Mouse (Mus musculus): ENCODE measurements around the gene Cd19. TPM values are rescaled to one million over a fixed set of nuclear protein-coding genes. Genes with fewer than 3 reads are reported as not detected.
"Not testable (repeated sequence)": the region's sequence is repeated elsewhere in the genome, so short reads cannot be mapped to it uniquely, and the experiment has no call there.

Cd19 gene
- polyA plus RNA-seq, 2 experiments, result 0.18 to 0.19 TPM

DNA sequence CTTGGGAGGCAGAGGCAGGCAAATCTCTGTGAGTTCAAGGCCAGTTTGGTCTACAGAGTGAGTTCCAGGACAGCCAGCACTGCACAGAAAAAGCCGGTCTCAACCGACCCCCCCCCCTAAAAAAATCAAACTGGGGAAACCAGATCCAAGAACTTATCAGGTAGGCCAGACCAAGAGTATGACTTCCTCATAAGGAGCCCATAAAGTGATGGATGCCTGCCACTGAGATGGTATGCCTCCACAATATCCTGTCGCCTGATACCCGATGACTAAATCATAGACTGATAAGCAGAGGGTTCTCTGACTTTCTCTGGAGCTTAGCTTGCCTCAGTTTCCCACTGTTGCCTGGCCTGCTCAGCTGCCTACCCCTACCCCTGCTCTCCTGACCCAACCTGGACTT, 16.9 kb downstream of the Cd19 start:
- no peak overlapping the region for H3K4me3 ChIP-seq (replicated peaks; ENCODE audit: low read length)

DNA sequence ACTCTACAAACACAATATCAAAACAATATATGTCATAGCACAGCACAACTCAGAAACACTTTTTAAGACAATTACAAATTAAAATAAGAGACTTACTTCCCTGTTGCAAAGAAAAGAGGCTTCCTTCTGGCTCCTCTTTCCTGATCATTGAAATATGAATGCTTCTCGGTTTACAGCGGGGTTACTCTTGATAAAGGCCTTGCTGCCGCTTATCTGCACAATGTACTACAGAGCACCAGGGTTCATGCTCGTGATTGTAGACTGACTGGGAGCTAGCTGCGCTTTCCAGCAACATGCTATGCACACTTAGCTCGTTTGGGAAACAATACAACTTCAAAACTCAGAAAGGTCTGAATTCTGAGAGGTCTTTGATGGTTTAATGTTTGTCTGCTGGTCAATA, 17.5 kb downstream of the Cd19 start:
- H3K9me3 ChIP-seq (ENCODE audit: control insufficient read depth, low read length), result no peaks in the 10 kb centered on the region
- no peaks in the 10 kb centered on the region for H3K36me3 ChIP-seq (ENCODE audit: control insufficient read depth, insufficient read depth, low read length)
- no peak for DNase-seq (ENCODE audit: low spot score)
- H3K4me2 ChIP-seq (replicated peaks; ENCODE audit: low read depth, low read length, severe bottlenecking), result peak overlapping the region; percentile 24; the same call in 1 of the 2 replicates
- H3K9ac ChIP-seq (ENCODE audit: low read depth, low read length, severe bottlenecking), result no peak overlapping the region
- peaks cover 3% of the 10 kb centered on the region; the same call in 1 of the 2 replicates for H3K4me1 ChIP-seq (ENCODE audit: control insufficient read depth, insufficient read depth, low read length)
- H3K27me3 ChIP-seq (ENCODE audit: control insufficient read depth, insufficient read depth, low read length), result no peaks in the 10 kb centered on the region
- peak overlapping the region; percentile 92; the same call in 1 of the 2 replicates for H3K4me3 ChIP-seq (replicated peaks; ENCODE audit: low read length)
- H3K27ac ChIP-seq (replicated peaks; ENCODE audit: low read depth, low read length), result no peak overlapping the region; the same call in 1 of the 2 replicates
- no peak for ATAC-seq (ENCODE audit: low FRiP score, low read depth)
- no peak for TF ChIP-seq POLR2A (IDR thresholded peaks at IDR 0.05; ENCODE audit: borderline replicate concordance, extremely low read depth, insufficient read depth, insufficient read length)
- 57% methylated on average over 6 of the region's 6 CpGs for WGBS

More for the DNA sequence above, 16.9 kb downstream of the Cd19 start:
- ATAC-seq (ENCODE audit: low FRiP score, low read depth) (no peak), DNase-seq (ENCODE audit: low spot score) (no peak)
- no peak overlapping the region for H3K9ac ChIP-seq (ENCODE audit: low read depth, low read length, severe bottlenecking)
- 80% methylated on average over 4 of the region's 4 CpGs for WGBS
- H3K4me1 ChIP-seq (ENCODE audit: control insufficient read depth, insufficient read depth, low read length), result peaks cover 3% of the 10 kb centered on the region; the same call in 1 of the 2 replicates
- H3K27ac ChIP-seq (replicated peaks; ENCODE audit: low read depth, low read length), result no peak overlapping the region
- H3K4me2 ChIP-seq (replicated peaks; ENCODE audit: low read depth, low read length, severe bottlenecking), result no peak overlapping the region
- H3K9me3 ChIP-seq (ENCODE audit: control insufficient read depth, low read length), result no peaks in the 10 kb centered on the region
- no peak for TF ChIP-seq POLR2A (IDR thresholded peaks at IDR 0.05; ENCODE audit: borderline replicate concordance, extremely low read depth, insufficient read depth, insufficient read length)
- H3K36me3 ChIP-seq (ENCODE audit: control insufficient read depth, insufficient read depth, low read length), result no peaks in the 10 kb centered on the region
- no peaks in the 10 kb centered on the region for H3K27me3 ChIP-seq (ENCODE audit: control insufficient read depth, insufficient read depth, low read length)

DNA sequence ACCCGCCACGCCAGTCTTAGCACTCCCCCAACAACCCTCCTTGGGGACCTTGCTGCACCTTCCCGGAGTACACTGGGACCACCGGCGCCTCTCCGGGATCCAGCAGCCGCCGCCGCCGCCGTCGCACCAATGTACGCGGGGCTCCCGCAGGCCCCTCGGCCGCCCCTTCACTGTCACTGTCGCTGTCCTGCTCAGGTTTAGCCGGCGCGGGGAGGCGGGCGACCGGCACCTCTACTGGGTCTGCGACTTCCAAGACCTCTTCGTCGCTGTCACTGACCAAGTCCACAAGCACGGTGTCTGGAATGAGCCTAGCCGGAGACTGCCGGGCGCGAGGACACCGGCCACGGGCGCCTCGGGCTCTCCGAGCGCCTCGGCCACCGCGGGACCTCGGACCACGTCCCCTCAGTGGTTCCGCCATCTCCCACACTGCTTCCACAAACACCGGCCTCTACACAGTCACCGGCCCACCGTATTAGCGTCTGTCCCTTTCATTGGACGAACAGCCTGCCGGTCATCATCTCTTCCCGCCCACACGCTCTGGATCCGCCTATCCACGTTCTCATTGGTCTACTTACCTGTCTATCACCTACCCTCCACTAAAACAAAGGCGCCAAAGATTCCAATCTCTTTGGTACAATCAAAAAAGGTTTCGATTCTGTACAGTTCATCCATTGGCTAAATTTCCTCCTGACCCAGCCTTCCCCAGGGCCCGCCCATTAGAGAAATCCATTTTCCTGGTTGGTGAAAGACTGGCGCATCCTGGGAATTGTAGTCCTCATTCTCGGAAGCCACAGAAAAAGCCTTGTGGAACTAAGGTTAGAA, 18.2 kb downstream of the Cd19 start, which contains the start of gene Nfatc2ip:
Gene Nfatc2ip (minus strand): TSS at position 440 of the 822 bp plus-strand sequence.
- H3K27me3 ChIP-seq (ENCODE audit: control insufficient read depth, insufficient read depth, low read length), result no peaks in the 10 kb centered on the region

DNA sequence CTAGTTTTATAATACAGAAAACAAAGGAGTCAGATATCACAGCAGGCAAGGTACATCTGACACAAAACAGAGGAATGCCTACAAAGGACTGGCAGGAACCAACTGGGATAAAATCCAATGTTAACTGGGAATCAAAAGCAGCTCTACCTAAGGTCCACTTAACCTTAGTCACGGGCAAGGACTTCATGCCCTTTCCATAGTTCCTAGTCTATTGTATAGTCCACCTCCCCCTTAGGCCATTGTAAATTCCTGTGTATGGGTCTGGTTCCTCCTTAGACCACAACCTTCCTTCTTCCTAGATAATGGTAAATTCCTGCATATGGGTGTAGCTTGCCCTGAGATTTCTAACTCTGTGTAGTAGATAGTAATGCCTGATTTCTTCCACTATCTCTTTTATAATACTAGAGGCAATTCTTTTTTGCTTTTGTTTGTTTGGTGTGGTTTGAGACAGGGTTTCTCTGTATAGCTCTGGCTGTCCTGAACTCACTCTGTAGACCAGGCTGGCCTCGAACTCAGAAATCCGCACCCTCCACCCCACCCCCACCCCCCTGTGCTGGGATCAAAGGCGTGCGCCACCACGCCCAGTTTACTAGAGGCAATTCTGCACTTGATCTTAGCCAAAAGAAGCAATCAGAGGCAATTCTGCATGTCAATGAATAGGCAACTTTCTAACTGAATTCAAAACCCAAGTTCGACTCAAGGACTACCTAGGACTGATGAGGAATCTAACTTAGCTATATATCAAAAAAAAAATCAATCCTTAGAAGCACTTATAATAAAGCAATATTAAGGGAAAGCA, 22.4 kb downstream of the Cd19 start:
- H3K36me3 ChIP-seq (ENCODE audit: control insufficient read depth, insufficient read depth, low read length), result peaks cover 33% of the 10 kb centered on the region
- not testable (repeated sequence) for ATAC-seq (ENCODE audit: low FRiP score, low read depth); H3K27ac ChIP-seq (replicated peaks; ENCODE audit: low read depth, low read length); H3K9ac ChIP-seq (ENCODE audit: low read depth, low read length, severe bottlenecking); DNase-seq (ENCODE audit: low spot score); H3K9me3 ChIP-seq (ENCODE audit: control insufficient read depth, low read length); H3K4me1 ChIP-seq (ENCODE audit: control insufficient read depth, insufficient read depth, low read length); H3K27me3 ChIP-seq (ENCODE audit: control insufficient read depth, insufficient read depth, low read length); H3K4me3 ChIP-seq (replicated peaks; ENCODE audit: low read length); H3K4me2 ChIP-seq (replicated peaks; ENCODE audit: low read depth, low read length, severe bottlenecking)
- 85% methylated on average over 7 of the region's 7 CpGs for WGBS

More for the DNA sequence above, 18.2 kb downstream of the Cd19 start, which contains the start of gene Nfatc2ip:
- Histone ChIP-seq H3K27ac (replicated peaks; ENCODE audit: low read depth, low read length) (no peak within 1 kb of the TSS; the same call in 1 of the 2 replicates), H3K4me2 (replicated peaks; ENCODE audit: low read depth, low read length, severe bottlenecking) (peak within 1 kb of the TSS; percentile 81), H3K9ac (ENCODE audit: low read depth, low read length, severe bottlenecking) (peak within 1 kb of the TSS; percentile 68), H3K36me3 (ENCODE audit: control insufficient read depth, insufficient read depth, low read length) (peaks cover 2% of the 10 kb centered on the region; the same call in 1 of the 2 replicates), H3K9me3 (ENCODE audit: control insufficient read depth, low read length) (no peaks in the 10 kb centered on the region), H3K4me1 (ENCODE audit: control insufficient read depth, insufficient read depth, low read length) (peaks cover 3% of the 10 kb centered on the region; the same call in 1 of the 2 replicates), H3K4me3 (replicated peaks; ENCODE audit: low read length) (peak within 1 kb of the TSS; percentile 92)
- WGBS, result under 1% methylated on average over 58 of the region's 59 CpGs
- 0 out of 2 replicates have a peak, but pooled peaks have one; percentile 69 for TF ChIP-seq POLR2A (IDR thresholded peaks at IDR 0.05; ENCODE audit: borderline replicate concordance, extremely low read depth, insufficient read depth, insufficient read length)
- DNase-seq (ENCODE audit: low spot score), result peak; percentile 100
- peak; percentile 100 for ATAC-seq (ENCODE audit: low FRiP score, low read depth)

DNA sequence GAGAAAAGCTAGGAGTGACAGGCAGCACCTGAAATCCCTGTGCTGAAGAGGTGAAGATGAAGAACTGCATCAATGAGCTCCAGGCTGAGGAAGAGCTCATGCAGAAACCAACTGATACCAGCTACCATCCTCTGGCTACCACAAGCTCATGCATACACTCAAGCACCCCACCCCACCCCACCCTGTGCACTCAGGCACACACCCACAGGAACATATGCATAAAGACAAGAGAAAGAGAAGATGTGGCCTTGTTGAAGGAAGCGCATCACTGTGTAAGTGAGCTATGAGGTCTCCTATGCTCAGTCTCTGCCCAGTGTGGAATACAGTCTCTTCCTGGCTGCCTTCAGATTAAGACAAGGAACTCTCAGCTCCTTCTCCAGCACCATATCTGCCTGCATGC, 26.5 kb downstream of the Cd19 start:
- no peak overlapping the region for H3K27ac ChIP-seq (replicated peaks; ENCODE audit: low read depth, low read length)
- no peak overlapping the region for H3K9ac ChIP-seq (ENCODE audit: low read depth, low read length, severe bottlenecking)
- H3K9me3 ChIP-seq (ENCODE audit: control insufficient read depth, low read length), result no peaks in the 10 kb centered on the region
- H3K4me3 ChIP-seq (replicated peaks; ENCODE audit: low read length), result no peak overlapping the region
- ATAC-seq (ENCODE audit: low FRiP score, low read depth) (no peak), DNase-seq (ENCODE audit: low spot score) (no peak)
- WGBS, result 94% methylated on average over 1 of the region's 1 CpGs
- no peaks in the 10 kb centered on the region for H3K4me1 ChIP-seq (ENCODE audit: control insufficient read depth, insufficient read depth, low read length)
- H3K36me3 ChIP-seq (ENCODE audit: control insufficient read depth, insufficient read depth, low read length), result peaks cover 61% of the 10 kb centered on the region
- no peak for TF ChIP-seq POLR2A (IDR thresholded peaks at IDR 0.05; ENCODE audit: borderline replicate concordance, extremely low read depth, insufficient read depth, insufficient read length)
- H3K27me3 ChIP-seq (ENCODE audit: control insufficient read depth, insufficient read depth, low read length), result no peaks in the 10 kb centered on the region
- no peak overlapping the region for H3K4me2 ChIP-seq (replicated peaks; ENCODE audit: low read depth, low read length, severe bottlenecking)

Data from limb, embryonic 14.5 days (tissue).